Mouse (Mus musculus): ENCODE results near the gene Kazald1.

Kazald1 gene

GRCm38 (mm10) chr19:45047935-45048643, 27.0 kb upstream of the Kazald1 start:
- peak; percentile 87 to 92 for DNase-seq (ENCODE audit: low spot score in 2 of 2)

GRCm38 (mm10) chr19:45048644-45049365, 26.2 kb upstream of the Kazald1 start:
- DNase-seq (ENCODE audit: low spot score in 2 of 2), result no peak

- DNase-seq (ENCODE audit: low spot score in 2 of 2), result no peak
These were observed 25.5 kb upstream of the Kazald1 start for GRCm38 (mm10) chr19:45049523-45049922.

GRCm38 (mm10) chr19:45053451-45053850, 21.6 kb upstream of the Kazald1 start:
- DNase-seq (ENCODE audit: low spot score in 2 of 2), result no peak

GRCm38 (mm10) chr19:45054892-45055690, 19.9 kb upstream of the Kazald1 start:
- DNase-seq (ENCODE audit: low spot score in 2 of 2), result no peak

- DNase-seq (ENCODE audit: low spot score in 2 of 2), result peak in 1 of 2 experiments; percentile 67
These were observed 18.7 kb upstream of the Kazald1 start for GRCm38 (mm10) chr19:45056364-45056763.

GRCm38 (mm10) chr19:45056908-45057698, 17.9 kb upstream of the Kazald1 start:
- no peak for DNase-seq (ENCODE audit: low spot score in 2 of 2)

- no peak for DNase-seq (ENCODE audit: low spot score in 2 of 2)
These were observed 17.3 kb upstream of the Kazald1 start for GRCm38 (mm10) chr19:45057724-45058112.

GRCm38 (mm10) chr19:45058113-45058839, 16.8 kb upstream of the Kazald1 start:
- peak; percentile 84 to 94 for DNase-seq (ENCODE audit: low spot score in 2 of 2)

GRCm38 (mm10) chr19:45058841-45059240, 16.2 kb upstream of the Kazald1 start:
- no peak for DNase-seq (ENCODE audit: low spot score in 2 of 2)

GRCm38 (mm10) chr19:45063565-45064292, 11.3 kb upstream of the Kazald1 start:
- peak in 1 of 2 experiments; percentile 66 for DNase-seq (ENCODE audit: low spot score in 2 of 2)

GRCm38 (mm10) chr19:45065226-45065625, 9.8 kb upstream of the Kazald1 start:
- no peak for DNase-seq (ENCODE audit: low spot score in 2 of 2)

GRCm38 (mm10) chr19:45067170-45067569, 7.9 kb upstream of the Kazald1 start:
- DNase-seq (ENCODE audit: low spot score in 2 of 2), result no peak

- no peak for DNase-seq (ENCODE audit: low spot score in 2 of 2)
These were observed 7.1 kb upstream of the Kazald1 start for GRCm38 (mm10) chr19:45067758-45068510.

GRCm38 (mm10) chr19:45073871-45074542, 1.0 kb upstream of the Kazald1 start:
- DNase-seq (ENCODE audit: low spot score in 2 of 2), result peak in 1 of 2 experiments; percentile 80

GRCm38 (mm10) chr19:45075323-45076035, 438 bp downstream of the Kazald1 start:
- no peak for DNase-seq (ENCODE audit: low spot score in 2 of 2)

GRCm38 (mm10) chr19:45076036-45076575, 1.1 kb downstream of the Kazald1 start:
- DNase-seq (ENCODE audit: low spot score in 2 of 2), result no peak

Data from left cerebral cortex, adult 9 months (tissue).